Mouse (Mus musculus) megakaryocyte progenitor cell, adult 5-6 weeks (primary cell): ENCODE measurements around the gene Adamts9. TPM values are rescaled to one million over a fixed set of nuclear protein-coding genes. Genes with fewer than 3 reads are reported as not detected.

ENCODE experiments used
- ATAC-seq: replicated peaks from 2 replicates; pipeline ENCODE4 v1.8.0; 2016; ENCODE audit warnings: mild to moderate bottlenecking, moderate TSS enrichment, inconsistent platforms; ENCODE audit not compliant: poor library complexity
- total RNA-seq, 2 experiments: library from RNA; stranded (forward) in 1 of 2; stranded (reverse) in 1 of 2; fragments of 157-497, 149-512 nt in 1 of 2; fragments of 200-1000 nt in 1 of 2; gene quantifications; 2 replicates each; pipeline versions ENCODE4 v1.2.3 to v1.2.4; 2015 to 2017

Adamts9 gene
- total RNA-seq (2015) (not detected in 2 replicates), total RNA-seq (2017) (not detected in 2 replicates)

DNA sequence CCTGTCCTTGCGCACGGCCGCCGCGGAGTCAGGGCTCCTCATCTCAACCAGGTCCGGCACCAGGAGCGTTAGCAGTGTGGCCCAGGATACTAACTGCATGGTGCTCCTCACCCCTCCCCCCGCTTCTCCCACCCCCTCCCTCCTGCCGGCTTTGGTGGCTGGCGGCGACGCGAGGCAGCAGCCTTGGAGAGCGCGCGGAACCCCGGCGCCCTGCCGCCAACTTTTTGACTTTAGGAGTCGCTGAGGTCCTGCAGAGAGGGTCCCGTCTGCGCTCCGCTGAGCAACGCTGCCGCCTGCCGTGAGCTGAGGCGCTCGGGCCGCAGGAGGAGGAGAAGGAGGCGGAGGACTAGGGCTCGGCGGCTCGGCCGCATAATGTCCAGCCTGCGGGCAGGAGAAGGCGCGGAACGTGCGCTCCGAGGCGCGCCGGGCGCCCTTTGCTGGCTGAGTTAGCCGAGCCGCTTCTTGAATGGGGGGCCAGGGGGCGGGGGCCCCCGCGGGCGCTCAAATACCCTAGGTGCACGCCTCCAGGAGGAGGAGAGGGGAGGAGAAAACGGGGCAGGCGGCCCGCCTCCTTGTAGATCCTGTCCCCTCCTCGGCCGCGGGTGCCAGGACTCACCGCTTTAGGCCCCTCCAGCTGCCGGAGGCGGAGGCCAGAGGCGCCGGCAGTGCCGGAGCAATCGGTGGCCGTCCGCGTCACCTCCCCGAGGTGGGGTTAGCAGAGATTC is at the start of gene Adamts9:
Gene Adamts9 (minus strand): TSS at position 436 of the 725 bp plus-strand sequence.
- ATAC-seq, result 0 out of 2 replicates have a peak, but pooled peaks have one; percentile 16

GRCm38 (mm10) chr6:92991616-92992015 is 48.3 kb upstream of the Adamts9 start:
- no peak for ATAC-seq

GRCm38 (mm10) chr6:92988620-92988998 is 45.3 kb upstream of the Adamts9 start:
- ATAC-seq, result peak; percentile 52

GRCm38 (mm10) chr6:92987846-92988619 is 44.7 kb upstream of the Adamts9 start:
- peak; percentile 34 for ATAC-seq

DNA sequence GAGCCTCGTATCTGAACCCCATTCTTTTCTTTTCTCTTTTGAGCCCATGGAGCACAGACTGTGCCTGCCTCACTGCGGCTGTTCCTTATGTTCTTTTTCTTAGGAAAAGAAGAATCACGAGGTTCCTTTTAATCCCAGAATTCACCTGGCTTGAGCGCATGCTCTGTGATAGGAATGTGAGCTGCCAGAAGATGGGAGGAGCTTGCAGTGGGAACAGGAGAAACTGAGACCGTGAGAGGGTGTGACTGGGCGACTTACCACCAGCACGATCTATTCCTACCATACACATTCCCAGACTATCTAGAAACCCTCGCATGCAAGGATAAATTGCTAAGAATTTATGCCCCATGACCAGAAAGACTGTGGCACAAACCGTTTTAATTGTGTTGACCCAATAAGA is 44.1 kb upstream of the Adamts9 start:
- ATAC-seq, result no peak

GRCm38 (mm10) chr6:92983421-92983820 is 40.1 kb upstream of the Adamts9 start:
- no peak for ATAC-seq

- ATAC-seq, result no peak
Measured at GRCm38 (mm10) chr6:92981451-92982186, 38.3 kb upstream of the Adamts9 start.

GRCm38 (mm10) chr6:92973340-92973739 is 30.0 kb upstream of the Adamts9 start:
- no peak for ATAC-seq

DNA sequence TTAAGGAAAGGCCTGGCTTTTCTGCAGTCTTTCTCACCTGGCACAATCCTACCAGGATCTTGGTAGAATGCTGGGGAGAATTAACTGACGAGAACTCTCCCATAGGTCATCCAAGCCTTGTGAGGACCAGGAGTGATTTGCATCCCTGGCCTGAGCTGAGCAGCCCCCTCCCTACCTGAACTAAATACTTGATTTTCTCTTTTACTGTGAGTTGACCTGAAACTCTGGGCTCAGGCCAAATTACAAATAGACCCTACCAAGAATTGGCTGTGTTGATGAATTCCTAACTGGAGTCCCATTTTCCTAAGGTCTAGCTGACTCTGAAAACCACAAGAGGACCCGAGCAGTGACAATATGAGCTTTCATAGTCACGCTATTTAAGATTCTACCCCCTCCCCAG is 25.4 kb upstream of the Adamts9 start:
- no peak for ATAC-seq

DNA sequence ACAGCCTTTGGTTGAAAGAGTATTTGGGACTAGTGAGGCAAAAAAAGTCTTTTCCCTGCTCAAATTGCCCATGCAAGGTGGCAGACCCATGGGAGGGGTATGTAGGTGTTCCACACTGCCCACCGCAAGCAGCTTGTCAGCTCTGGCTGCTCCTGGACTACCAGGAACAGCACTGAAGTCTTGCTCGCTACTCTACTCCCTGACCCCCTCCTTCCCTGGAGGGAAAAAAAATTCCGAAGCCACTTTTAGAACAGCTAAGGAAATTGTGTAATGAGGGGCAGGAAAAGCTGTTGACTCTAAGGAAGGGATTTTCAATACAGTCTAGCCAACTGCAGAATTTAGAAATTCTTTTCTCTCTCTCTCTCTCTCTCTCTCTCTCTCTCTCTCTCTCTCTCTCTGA is 24.9 kb upstream of the Adamts9 start:
- ATAC-seq, result peak; percentile 14; the same call in 1 of the 2 replicates

DNA sequence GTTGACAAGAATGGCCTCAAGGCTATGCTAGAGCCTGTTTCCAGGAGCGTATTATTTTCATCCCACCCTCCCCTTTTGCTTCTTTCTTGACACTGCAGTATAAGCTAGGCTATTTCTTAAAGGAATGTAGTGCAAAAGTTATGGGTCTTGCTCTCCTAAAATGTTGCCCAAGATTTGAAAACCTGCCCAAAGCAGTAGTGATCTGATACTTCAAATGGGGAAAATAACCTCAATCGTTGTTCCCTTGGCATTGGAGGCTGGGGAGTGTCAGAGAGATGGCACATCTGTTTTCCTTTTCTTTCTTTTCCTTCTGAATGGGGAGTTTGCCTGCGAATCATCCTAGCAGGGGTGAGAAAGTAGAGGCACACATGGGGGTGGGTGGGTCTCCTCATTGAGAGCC is 19.7 kb upstream of the Adamts9 start:
- no peak for ATAC-seq

DNA sequence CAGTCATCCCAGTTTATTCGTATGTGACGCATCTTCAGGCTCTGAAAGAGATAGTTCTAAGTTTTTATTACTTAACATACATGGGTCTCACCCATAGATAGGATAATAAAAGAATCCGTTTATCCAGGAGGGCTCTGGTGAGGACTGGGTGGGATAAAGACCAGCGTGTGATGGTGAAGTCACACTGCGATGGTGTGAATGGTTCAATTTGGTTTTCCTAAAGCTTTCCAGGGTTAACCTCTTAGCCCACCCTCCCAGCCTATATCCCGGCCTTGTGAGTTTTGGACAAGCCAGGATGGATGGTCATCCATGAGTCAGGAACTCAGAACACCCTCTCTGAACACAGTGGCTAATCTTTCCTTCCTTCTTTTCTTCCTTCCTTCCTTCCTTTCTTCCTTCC is 17.7 kb upstream of the Adamts9 start:
- ATAC-seq, result no peak

GRCm38 (mm10) chr6:92959416-92959815 is 16.1 kb upstream of the Adamts9 start:
- ATAC-seq, result no peak

DNA sequence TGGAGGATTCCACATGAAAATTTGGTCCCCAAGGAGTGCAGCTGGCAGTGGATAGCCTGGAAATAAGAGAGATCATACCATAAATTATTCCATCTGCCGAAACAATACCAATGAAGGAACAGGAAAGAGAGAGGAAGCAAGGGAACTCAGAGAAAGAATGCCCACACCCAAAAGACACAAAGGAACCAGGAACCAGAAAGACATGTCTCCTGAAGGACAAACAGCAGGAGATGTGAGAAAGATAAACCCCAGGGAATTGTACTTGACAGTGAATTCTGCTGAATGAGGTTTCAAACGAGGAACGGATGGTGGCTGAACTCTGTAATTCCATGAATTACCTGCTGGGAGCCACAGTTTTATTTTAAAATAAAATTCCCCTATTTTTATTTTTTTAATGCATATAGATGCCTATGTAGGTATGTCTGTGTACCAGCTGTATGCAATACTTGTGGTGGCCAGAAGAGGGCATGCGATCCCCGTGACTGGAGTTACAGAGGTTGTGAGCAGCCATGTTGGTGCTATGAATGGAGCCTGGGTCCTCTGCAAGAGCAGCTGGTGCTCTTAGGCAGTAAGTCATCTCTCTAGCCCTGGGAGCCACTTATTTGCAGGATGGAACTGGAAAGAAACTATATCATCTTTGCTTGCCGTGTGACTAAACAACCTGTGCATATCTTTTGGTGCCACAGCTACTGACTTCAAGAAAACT is 4.2 kb upstream of the Adamts9 start:
- ATAC-seq, result no peak

- ATAC-seq, result no peak
Measured at GRCm38 (mm10) chr6:92944711-92945110, 1.4 kb upstream of the Adamts9 start.

GRCm38 (mm10) chr6:92944048-92944685 is 875 bp upstream of the Adamts9 start:
- ATAC-seq, result no peak

- peak; percentile 14; the same call in 1 of the 2 replicates for ATAC-seq
Measured at GRCm38 (mm10) chr6:92941756-92942420, 1.4 kb downstream of the Adamts9 start.

DNA sequence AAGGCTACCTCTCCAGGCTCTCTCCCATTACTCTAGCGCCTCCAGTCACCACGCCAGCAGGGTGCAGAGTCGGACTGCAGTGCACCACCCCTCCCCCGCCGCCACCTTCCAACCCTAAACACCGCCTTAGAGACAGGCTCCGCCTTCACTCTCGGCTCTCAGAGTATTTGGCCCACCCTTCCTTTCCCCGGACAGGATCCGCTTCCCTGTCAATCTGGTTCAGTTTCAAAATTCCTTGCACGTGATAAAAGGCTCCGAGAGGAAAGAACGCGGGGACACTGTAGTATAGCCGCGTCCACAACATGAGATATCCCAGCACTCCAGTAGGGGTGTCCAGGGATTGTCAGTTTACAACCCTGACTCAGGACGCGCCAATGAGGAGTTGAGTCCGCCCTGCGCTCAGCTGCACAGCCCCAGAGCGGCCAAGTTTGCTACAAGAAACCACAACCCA is 2.0 kb downstream of the Adamts9 start:
- ATAC-seq, result peak; percentile 85
